Mouse (Mus musculus): ENCODE data around the gene Cmtm3. TPM values are rescaled to one million over a fixed set of nuclear protein-coding genes. Genes with fewer than 3 reads are reported as not detected.

The Cmtm3 gene
- total RNA-seq, 2 experiments from 2014 or later, result 50.4 to 85.6 TPM

DNA sequence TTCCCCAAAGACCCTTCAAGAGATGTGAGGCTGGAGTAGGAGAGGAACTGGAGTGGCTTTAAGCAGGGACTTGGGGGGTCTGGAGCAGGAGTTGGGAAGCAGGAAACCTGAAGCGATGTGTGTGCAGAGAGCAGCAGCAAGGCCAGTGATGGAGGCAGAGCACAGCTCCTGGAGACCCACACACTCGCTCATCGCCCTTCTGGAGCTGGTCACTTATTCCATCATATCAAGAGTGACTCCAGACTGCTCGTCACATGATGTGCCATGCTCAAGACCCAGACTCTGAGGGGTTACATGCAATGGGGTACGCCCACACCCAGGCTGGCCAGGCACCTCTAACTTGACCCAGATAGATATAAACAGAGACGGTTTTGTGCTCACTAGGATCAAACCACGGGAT is 41.1 kb downstream of the Cmtm3 start:
- no peak for ATAC-seq (ENCODE audit: poor library complexity, severe bottlenecking)

DNA sequence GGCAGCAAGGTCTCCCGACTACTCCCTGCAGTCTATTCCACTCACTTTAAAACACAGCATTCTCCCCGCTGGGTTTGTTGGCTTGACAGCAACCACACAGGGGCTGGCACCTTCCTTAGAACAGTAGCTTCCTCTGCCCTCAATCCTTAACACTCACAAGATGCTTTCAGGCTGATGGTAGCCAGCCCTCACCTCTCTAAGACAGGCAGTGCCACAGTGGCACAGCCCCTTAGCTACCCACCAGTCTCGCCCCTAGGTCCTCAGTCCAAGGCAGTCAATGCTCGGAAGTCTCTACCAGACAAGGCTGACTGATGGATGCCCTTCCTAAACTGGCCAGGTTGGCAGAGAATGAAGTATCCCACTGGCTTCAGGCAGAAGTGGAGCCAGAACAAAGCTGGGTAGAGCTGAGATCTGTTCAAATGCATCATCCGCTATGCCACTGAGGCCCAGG is 41.8 kb downstream of the Cmtm3 start:
- no peak for ATAC-seq (ENCODE audit: poor library complexity, severe bottlenecking)

DNA sequence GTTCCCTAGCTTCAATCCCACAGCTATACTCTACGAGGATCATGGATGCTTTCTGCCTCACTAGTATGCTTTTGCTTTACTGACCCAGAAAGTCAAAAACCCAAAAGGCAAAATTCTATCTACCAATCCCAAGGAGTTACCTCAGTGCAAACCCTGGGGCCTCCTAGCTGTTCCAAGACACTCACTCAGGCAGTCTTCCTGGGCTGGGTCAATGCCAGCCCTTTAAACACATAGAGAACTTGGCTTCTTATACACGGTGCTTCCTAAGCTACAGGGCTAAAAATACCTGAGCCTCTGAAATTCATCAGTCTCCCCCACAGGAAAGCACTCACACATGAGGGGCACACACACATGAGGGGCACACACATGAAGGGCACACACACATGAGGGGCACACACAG is 44.1 kb downstream of the Cmtm3 start:
- no peak for ATAC-seq (ENCODE audit: poor library complexity, severe bottlenecking)

DNA sequence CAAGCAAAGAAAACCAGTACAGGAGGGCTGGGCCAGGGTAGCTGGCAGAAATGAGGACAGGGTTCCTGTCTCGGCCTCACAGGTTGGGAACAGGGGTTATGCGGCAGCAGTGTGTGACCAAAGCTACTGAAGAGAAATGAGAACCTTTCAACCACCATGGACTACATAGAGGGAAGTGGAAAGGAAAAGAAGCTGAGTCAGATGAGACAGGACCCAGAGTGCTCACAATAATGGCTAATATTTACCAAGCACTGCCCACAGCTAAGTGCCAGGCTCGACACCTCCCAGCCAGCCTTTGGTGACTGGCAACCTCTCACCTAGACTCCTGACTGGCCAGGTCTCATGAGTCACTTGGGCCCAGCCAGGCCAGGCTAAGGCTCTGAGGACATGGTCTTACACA is 44.8 kb downstream of the Cmtm3 start:
- ATAC-seq (ENCODE audit: poor library complexity, severe bottlenecking), result peak; percentile 81

DNA sequence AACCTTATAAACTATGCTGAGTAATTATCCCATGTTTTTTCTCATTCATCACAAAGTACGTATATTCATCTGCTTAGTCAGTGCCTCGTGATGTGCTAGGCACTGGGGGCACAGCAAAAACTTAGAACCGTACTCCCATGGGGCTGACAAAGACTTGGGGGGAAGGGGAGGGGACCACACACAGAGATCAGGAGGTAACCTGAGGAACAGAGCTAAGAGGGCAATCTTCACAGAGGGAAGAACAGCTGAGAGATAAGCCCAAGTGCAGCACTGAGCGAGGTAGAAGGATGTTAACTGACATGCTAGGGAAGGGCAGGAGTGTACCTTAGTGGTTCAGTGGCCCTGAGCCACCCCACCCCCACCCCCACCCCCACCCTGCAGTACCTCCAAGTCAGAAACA is 47.5 kb downstream of the Cmtm3 start:
- ATAC-seq (ENCODE audit: poor library complexity, severe bottlenecking), result no peak

DNA sequence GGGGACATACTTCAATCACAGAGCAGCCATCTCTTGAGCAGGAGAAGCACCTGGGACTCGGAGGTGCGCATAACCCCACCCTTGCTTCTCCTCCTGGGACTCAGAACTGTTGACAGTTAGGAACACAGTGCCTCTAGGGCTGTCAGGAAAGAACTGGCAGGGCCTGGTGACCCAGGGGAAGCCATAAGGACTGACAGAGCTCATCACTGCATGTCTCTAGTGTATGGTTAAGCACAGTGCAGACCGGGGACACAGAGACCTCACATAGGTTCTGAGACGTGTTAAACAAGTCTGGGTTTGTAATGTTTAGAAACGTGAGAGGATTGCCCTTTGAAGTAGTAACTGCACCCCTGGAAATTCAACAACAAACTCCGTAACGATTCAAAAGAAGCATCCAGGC is 48.3 kb downstream of the Cmtm3 start:
- ATAC-seq (ENCODE audit: poor library complexity, severe bottlenecking), result no peak

DNA sequence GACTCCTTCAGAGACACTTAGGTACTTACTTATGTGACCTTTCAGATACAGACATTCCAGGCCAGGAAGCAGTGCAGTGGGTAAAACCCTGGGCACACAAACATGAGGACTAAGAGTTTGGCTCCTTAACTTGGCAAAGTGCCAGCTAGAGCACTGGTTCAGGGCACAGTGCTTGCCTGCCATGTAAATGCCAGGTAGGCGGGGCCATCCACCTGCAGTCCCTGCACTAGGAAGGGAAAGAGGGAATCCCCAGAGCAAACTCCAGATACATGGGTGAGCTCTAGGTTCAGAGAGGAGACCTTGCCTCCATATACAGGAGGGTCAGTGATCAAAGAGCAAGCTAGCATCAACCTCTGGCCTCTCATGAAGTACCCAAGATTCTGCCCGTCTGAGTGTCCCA is 48.8 kb downstream of the Cmtm3 start:
- ATAC-seq (ENCODE audit: poor library complexity, severe bottlenecking), result no peak

DNA sequence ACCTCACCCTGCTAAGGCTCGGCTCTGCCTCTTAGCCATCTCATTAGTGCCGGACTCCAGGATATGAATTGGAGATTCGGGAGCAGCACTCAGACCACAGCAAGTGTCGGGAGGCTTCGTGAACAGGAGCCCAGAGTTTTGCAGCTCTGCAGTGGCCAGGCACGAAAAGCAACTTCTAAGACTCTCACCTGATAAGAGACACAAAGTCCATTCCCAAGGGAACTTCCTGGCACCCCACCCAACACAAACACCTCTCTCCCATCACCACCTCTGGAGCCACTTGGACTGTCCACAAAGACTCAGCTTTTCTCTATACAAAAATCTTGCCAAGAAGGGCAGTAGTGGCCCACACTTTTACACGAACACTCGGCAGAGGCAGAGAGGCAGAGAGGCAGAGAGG is 51.0 kb downstream of the Cmtm3 start:
- no peak for ATAC-seq (ENCODE audit: poor library complexity, severe bottlenecking)

DNA sequence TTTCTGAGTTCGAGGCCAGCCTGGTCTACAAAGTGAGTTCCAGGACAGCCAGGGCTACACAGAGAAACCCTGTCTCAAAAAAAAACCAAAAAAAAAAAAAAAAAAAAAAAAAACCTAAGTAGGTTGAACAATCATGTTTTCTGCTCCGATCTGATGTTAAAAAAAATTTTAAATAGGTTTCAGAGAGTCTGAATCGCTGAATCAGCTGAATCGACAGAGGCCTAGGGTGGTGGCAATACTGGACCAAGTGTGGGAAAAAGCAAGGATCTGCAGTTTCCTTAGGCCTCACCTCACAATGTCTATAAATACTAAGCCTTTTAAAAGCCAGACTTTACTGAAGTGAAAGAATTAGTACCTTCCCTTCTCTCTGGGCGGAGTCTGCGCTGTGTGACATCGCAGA is 53.9 kb downstream of the Cmtm3 start:
- no peak for ATAC-seq (ENCODE audit: poor library complexity, severe bottlenecking)

DNA sequence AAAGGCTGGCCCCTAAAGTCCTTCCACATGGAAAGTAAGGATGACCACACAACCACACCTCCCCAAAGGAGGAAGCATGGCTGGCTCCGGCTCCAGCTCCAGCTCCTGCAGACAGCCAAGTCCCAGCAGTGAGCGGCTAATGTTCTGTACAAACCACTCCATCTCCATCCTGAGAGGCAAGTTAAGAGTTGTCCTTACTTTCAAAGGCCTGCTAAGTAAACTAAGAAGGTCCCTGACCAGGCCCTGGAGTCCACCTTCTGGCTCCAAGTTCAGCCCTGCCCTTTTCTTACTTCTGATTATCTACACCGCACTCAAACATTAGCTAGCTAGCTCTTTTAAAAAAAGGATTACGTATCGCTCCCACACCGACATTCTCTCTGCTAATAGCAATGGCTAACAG is 54.6 kb downstream of the Cmtm3 start:
- no peak for ATAC-seq (ENCODE audit: poor library complexity, severe bottlenecking)

DNA sequence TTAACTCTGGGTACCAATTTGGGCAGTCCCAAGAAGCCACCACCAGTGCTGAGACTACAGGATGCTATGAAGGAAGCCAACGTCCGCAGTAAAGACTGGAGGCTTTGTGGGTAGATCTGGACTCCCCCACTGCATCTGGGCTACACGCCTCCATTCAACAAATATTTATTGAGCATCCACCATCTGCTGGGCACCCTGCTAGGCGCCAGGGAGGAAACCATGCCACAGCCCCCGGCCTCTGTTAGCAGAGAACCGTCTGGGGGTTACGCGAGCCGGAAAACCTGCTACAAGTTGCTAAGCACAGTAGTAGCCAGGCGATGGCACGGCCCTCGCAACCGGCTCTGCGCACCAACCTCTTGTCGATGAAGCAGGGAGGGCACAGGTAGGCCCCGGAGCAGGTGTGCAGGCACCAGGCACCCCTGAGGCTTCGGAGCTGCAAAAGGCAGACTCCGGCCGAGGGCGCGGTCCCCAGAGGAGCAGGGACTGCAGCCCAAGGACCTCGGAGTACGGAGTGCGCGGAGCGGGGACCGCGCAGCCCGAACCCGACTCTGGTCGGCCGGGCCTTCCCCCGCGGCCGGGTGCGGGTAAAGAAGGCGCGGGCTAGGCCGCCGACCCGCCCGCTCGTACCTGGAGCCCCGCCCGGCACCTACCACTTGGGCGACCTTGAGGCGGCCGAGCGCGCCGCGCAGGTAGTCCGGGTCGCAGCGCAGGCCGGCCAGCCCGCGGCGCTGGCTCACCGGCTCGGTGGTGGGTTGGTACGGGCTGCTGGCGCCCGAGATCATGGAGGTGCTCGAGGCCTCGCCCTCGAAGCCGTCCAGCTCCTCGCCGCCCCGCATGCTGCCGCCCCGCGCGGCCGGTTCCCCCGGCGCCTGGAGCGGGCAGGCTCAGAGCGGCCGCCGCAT is 55.8 kb downstream of the Cmtm3 start:
- peak; percentile 41 for ATAC-seq (ENCODE audit: poor library complexity, severe bottlenecking)

DNA sequence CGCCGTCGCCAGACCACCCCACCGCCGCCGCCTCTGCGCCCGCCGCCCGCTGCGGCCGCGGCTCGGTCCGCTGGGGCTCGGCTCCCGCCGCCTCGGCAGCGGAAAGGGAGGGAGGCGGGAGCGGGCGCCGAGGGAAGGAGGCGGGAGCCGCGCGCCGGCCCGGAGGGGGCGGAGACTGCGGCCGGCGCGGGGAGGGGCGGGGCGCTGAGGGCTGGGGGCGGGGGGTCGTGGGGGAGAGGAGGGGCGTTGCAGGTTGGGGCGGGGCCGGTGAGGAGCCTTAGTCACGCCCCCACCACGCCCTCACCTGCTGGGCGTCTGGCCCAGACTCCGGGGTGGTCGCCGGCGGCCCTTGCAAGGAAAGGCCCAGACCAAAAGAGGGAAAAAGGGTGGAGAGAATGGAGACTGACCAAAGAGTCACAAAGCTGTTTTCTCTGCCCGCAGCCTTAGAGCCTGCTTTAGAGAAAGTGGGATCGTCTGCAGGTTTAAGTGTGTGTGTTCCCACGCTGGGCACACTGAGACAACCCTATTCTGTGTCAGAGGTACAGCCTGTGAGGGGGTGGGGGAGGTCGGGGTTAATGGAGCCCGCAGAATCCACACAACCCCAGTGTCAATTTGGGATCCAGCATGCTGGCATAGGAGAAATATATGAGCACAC is 56.6 kb downstream of the Cmtm3 start, which contains the start of gene Cmtm4:
Gene Cmtm4 (minus strand): TSS at position 105 of the 655 bp plus-strand sequence.
- ATAC-seq (ENCODE audit: poor library complexity, severe bottlenecking), result peak; percentile 81

Other genes with a start within 250 kb of the Cmtm3 start
- gene Cdh5, start 237.8 kb upstream of the Cmtm3 start, total RNA-seq (2015), result 0.52 and 1.1 TPM in 2 replicates
- gene Cdh5, start 237.8 kb upstream of the Cmtm3 start, total RNA-seq (2017), result 0.37 and 0.57 TPM in 2 replicates
- 0.16 TPM in 1 of 2 replicates, not detected in the other for gene Bean1, start 169.0 kb upstream of the Cmtm3 start, total RNA-seq (2015)
- gene Bean1, start 169.0 kb upstream of the Cmtm3 start, total RNA-seq (2017), result 0.11 TPM in 1 of 2 replicates, not detected in the other
- 27.6 and 30.0 TPM in 2 replicates for gene Tk2, start 90.9 kb upstream of the Cmtm3 start, total RNA-seq (2015)
- 17.4 and 28.5 TPM in 2 replicates for gene Tk2, start 90.9 kb upstream of the Cmtm3 start, total RNA-seq (2017)
- 120 and 138 TPM in 2 replicates for gene Cklf, start 88.5 kb upstream of the Cmtm3 start, total RNA-seq (2015)
- gene Cklf, start 88.5 kb upstream of the Cmtm3 start, total RNA-seq (2017), result 35.9 and 46.7 TPM in 2 replicates
- not detected in 2 replicates for gene Cmtm2a, start 46.2 kb upstream of the Cmtm3 start, total RNA-seq (2015)
- gene Cmtm2a, start 46.2 kb upstream of the Cmtm3 start, total RNA-seq (2017), result not detected in 2 replicates
- gene Gm45711, start 29.3 kb upstream of the Cmtm3 start, total RNA-seq (2015), result not detected in 2 replicates
- not detected in 2 replicates for gene Gm45711, start 29.3 kb upstream of the Cmtm3 start, total RNA-seq (2017)
- not detected in 2 replicates for gene Cmtm1, start 29.3 kb upstream of the Cmtm3 start, total RNA-seq (2015)
- gene Cmtm1, start 29.3 kb upstream of the Cmtm3 start, total RNA-seq (2017), result not detected in 2 replicates
- not detected in 2 replicates for gene Gm11020, start 17.8 kb upstream of the Cmtm3 start, total RNA-seq (2015)
- gene Gm11020, start 17.8 kb upstream of the Cmtm3 start, total RNA-seq (2017), result not detected in 2 replicates
- not detected in 2 replicates for gene Cmtm2b, start 17.2 kb upstream of the Cmtm3 start, total RNA-seq (2015)
- gene Cmtm2b, start 17.2 kb upstream of the Cmtm3 start, total RNA-seq (2017), result not detected in 2 replicates
- gene Cmtm4, start 56.4 kb downstream of the Cmtm3 start, total RNA-seq (2015), result 0.59 and 1.1 TPM in 2 replicates
- 1.6 and 1.7 TPM in 2 replicates for gene Cmtm4, start 56.4 kb downstream of the Cmtm3 start, total RNA-seq (2017)
- 15.0 and 18.4 TPM in 2 replicates for gene Dync1li2, start 103.6 kb downstream of the Cmtm3 start, total RNA-seq (2015)
- 43.3 and 58.0 TPM in 2 replicates for gene Dync1li2, start 103.6 kb downstream of the Cmtm3 start, total RNA-seq (2017)
- gene Terb1, start 170.5 kb downstream of the Cmtm3 start, total RNA-seq (2015), result not detected in 2 replicates
- not detected in 2 replicates for gene Terb1, start 170.5 kb downstream of the Cmtm3 start, total RNA-seq (2017)
- gene Nae1, start 195.2 kb downstream of the Cmtm3 start, total RNA-seq (2015), result 45.3 and 69.6 TPM in 2 replicates
- 67.3 and 83.9 TPM in 2 replicates for gene Nae1, start 195.2 kb downstream of the Cmtm3 start, total RNA-seq (2017)
- 0.27 TPM in 1 of 2 replicates, not detected in the other for gene Car7, start 195.3 kb downstream of the Cmtm3 start, total RNA-seq (2015)
- gene Car7, start 195.3 kb downstream of the Cmtm3 start, total RNA-seq (2017), result 0.44 and 1.2 TPM in 2 replicates